Mouse (Mus musculus): ENCODE data around the gene Gm17660. TPM values are rescaled to one million over a fixed set of nuclear protein-coding genes. Genes with fewer than 3 reads are reported as not detected.

The Gm17660 gene
- polyA plus RNA-seq, 1 experiment from 2014 or later = not detected

DNA sequence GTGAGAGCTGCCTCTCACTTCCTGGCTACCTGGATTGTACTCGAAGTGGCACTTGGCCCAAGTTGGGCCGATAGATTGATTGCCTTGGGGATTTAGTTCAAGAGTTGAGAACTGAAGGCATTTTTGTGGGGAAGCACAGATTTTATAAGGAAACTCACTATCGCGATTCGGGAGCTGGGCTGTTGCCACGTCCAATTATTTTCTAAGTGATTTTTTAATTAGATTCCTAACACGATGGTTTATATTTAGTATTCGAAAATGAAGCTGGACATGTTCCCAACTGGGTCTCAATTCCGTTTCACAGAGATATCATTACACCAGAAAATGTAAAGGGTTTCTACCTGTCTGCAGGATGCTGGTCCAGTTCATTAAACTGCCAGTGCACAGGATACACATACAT is 8.0 kb upstream of the Gm17660 start:
- H3K9ac ChIP-seq (replicated peaks) = no peak overlapping the region
- 80% methylated on average over 9 of the region's 9 CpGs for WGBS (ENCODE audit: insufficient replicate concordance)
- ATAC-seq (no peak), DNase-seq (no peak)
- H3K9me3 ChIP-seq (ENCODE audit: low read length) = no peaks in the 10 kb centered on the region; the same call in 1 of the 2 replicates
- H3K4me2 ChIP-seq (ENCODE audit: low read depth, low read length) = no peak overlapping the region
- no peak overlapping the region for H3K27ac ChIP-seq (ENCODE audit: low read depth)
- no peaks in the 10 kb centered on the region for H3K36me3 ChIP-seq (replicated peaks; ENCODE audit: insufficient read depth, low read length)
- H3K4me3 ChIP-seq (ENCODE audit: low read depth, low read length) = no peak overlapping the region
- no peaks in the 10 kb centered on the region for H3K27me3 ChIP-seq (ENCODE audit: insufficient read depth, low read length)
- no peak for TF ChIP-seq CTCF (IDR thresholded peaks at IDR 0.05; ENCODE audit: low read depth)
- TF ChIP-seq EP300 (IDR thresholded peaks at IDR 0.05; ENCODE audit: low read depth) = no peak
- H3K4me1 ChIP-seq (ENCODE audit: insufficient read depth) = no peaks in the 10 kb centered on the region

DNA sequence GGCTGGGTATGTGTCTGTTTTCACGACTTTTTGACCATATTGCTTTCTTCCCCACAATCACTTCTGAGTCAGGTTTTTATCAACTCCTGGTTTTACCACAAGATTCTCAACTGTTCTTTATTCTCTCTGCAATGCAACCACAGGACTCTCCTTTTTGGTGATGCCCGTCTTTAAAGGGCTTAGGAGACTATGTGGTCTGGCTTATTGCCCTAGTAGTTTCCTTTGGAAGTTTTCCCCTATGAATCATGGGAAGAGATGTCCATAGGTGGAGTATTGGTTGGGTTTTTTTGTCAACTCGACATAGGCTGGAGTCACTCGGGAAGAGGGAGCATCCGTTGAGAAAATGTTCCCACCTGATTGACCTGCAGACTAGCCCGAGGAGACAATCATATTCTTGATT is 3.3 kb upstream of the Gm17660 start:
- H3K27me3 ChIP-seq (ENCODE audit: insufficient read depth, low read length) = peaks cover 9% of the 10 kb centered on the region; the same call in 1 of the 2 replicates
- no peak overlapping the region for H3K4me2 ChIP-seq (ENCODE audit: low read depth, low read length)
- 70% methylated on average over 6 of the region's 6 CpGs for WGBS (ENCODE audit: insufficient replicate concordance)
- H3K4me3 ChIP-seq (ENCODE audit: low read depth, low read length) = no peak overlapping the region
- H3K9me3 ChIP-seq (ENCODE audit: low read length) = no peaks in the 10 kb centered on the region
- no peaks in the 10 kb centered on the region for H3K36me3 ChIP-seq (replicated peaks; ENCODE audit: insufficient read depth, low read length)
- H3K4me1 ChIP-seq (ENCODE audit: insufficient read depth) = no peaks in the 10 kb centered on the region
- H3K9ac ChIP-seq (replicated peaks) = no peak overlapping the region
- ATAC-seq (no peak), DNase-seq (no peak)
- no peak for TF ChIP-seq EP300 (IDR thresholded peaks at IDR 0.05; ENCODE audit: low read depth)
- TF ChIP-seq CTCF (IDR thresholded peaks at IDR 0.05; ENCODE audit: low read depth) = no peak
- no peak overlapping the region for H3K27ac ChIP-seq (ENCODE audit: low read depth)

DNA sequence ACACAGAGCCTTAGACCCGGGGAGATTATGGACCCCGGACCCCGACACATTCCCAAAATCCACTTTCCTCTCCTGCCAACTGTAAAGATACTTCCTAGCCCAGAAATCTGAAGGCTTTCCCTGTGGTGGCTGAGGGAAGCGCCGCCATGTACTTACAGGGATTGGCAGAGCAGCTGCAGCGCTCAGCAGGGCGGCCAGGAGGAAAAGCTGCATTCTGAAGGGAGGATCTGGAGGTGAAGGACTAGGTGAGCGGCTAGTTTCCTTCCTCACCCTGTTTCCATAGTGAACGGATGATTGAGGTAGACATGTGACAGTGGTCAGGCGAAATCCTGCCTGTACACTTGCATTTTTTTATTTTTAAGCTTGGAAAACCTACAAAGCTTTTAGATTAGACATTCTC is 1.0 kb downstream of the Gm17660 start:
- Histone ChIP-seq H3K9ac (replicated peaks) (no peak overlapping the region), H3K4me2 (ENCODE audit: low read depth, low read length) (no peak overlapping the region), H3K9me3 (ENCODE audit: low read length) (no peaks in the 10 kb centered on the region), H3K4me3 (ENCODE audit: low read depth, low read length) (no peak overlapping the region), H3K36me3 (replicated peaks; ENCODE audit: insufficient read depth, low read length) (no peaks in the 10 kb centered on the region), H3K27me3 (ENCODE audit: insufficient read depth, low read length) (peaks cover 14% of the 10 kb centered on the region; the same call in 1 of the 2 replicates), H3K27ac (ENCODE audit: low read depth) (no peak overlapping the region), H3K4me1 (ENCODE audit: insufficient read depth) (no peaks in the 10 kb centered on the region)
- TF ChIP-seq EP300 (IDR thresholded peaks at IDR 0.05; ENCODE audit: low read depth) = no peak
- no peak for TF ChIP-seq CTCF (IDR thresholded peaks at IDR 0.05; ENCODE audit: low read depth)
- ATAC-seq = no peak
- WGBS (ENCODE audit: insufficient replicate concordance) = 30% methylated on average over 10 of the region's 10 CpGs
- DNase-seq = no peak

GRCm38 (mm10) chr5:104074388-104074787 is 3.0 kb downstream of the Gm17660 start:
- H3K4me2 ChIP-seq (ENCODE audit: low read depth, low read length) = no peak overlapping the region
- 0 out of 2 replicates have a peak, but pooled peaks have one; percentile 27 for ATAC-seq

DNA sequence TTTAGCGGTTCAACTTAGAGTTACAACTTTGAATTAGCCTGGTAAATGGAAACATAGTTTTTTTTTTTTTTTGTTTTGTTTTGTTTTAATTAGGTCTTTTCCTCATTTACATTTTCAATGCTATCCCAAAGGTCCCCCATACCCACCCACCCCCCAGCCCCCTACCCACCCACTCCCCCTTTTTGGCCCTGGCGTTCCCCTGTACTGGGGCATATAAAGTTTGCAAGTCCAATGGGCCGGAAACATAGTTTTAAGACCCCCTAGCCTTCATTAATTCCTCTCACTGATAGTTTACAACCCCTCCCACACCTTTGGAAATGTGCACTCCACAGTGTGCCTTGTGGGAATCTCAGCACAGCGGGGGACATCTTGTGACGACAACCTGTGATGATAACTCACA is 3.8 kb downstream of the Gm17660 start:
- H3K9ac ChIP-seq (replicated peaks) = no peak overlapping the region
- no peaks in the 10 kb centered on the region for H3K9me3 ChIP-seq (ENCODE audit: low read length)
- ATAC-seq (no peak), DNase-seq (no peak)
- no peak overlapping the region for H3K27ac ChIP-seq (ENCODE audit: low read depth)
- no peak overlapping the region for H3K4me3 ChIP-seq (ENCODE audit: low read depth, low read length)
- 90% methylated on average over 5 of the region's 5 CpGs for WGBS (ENCODE audit: insufficient replicate concordance)
- H3K4me1 ChIP-seq (ENCODE audit: insufficient read depth) = no peaks in the 10 kb centered on the region
- H3K4me2 ChIP-seq (ENCODE audit: low read depth, low read length) = no peak overlapping the region
- TF ChIP-seq EP300 (IDR thresholded peaks at IDR 0.05; ENCODE audit: low read depth) = no peak
- no peak for TF ChIP-seq CTCF (IDR thresholded peaks at IDR 0.05; ENCODE audit: low read depth)
- H3K27me3 ChIP-seq (ENCODE audit: insufficient read depth, low read length) = peaks cover 14% of the 10 kb centered on the region; the same call in 1 of the 2 replicates
- no peaks in the 10 kb centered on the region for H3K36me3 ChIP-seq (replicated peaks; ENCODE audit: insufficient read depth, low read length)

More at GRCm38 (mm10) chr5:104074388-104074787, 3.0 kb downstream of the Gm17660 start:
- peak; percentile 77 for DNase-seq
- TF ChIP-seq CTCF (IDR thresholded peaks at IDR 0.05; ENCODE audit: low read depth) (peak; percentile 90), EP300 (IDR thresholded peaks at IDR 0.05; ENCODE audit: low read depth) (no peak)
- H3K4me1 ChIP-seq (ENCODE audit: insufficient read depth) = no peaks in the 10 kb centered on the region
- H3K36me3 ChIP-seq (replicated peaks; ENCODE audit: insufficient read depth, low read length) = no peaks in the 10 kb centered on the region
- no peaks in the 10 kb centered on the region for H3K9me3 ChIP-seq (ENCODE audit: low read length)
- H3K9ac ChIP-seq (replicated peaks) = no peak overlapping the region
- peaks cover 14% of the 10 kb centered on the region; the same call in 1 of the 2 replicates for H3K27me3 ChIP-seq (ENCODE audit: insufficient read depth, low read length)
- H3K4me3 ChIP-seq (ENCODE audit: low read depth, low read length) = no peak overlapping the region
- no peak overlapping the region for H3K27ac ChIP-seq (ENCODE audit: low read depth)
- WGBS (ENCODE audit: insufficient replicate concordance) = 19% methylated on average over 12 of the region's 12 CpGs

DNA sequence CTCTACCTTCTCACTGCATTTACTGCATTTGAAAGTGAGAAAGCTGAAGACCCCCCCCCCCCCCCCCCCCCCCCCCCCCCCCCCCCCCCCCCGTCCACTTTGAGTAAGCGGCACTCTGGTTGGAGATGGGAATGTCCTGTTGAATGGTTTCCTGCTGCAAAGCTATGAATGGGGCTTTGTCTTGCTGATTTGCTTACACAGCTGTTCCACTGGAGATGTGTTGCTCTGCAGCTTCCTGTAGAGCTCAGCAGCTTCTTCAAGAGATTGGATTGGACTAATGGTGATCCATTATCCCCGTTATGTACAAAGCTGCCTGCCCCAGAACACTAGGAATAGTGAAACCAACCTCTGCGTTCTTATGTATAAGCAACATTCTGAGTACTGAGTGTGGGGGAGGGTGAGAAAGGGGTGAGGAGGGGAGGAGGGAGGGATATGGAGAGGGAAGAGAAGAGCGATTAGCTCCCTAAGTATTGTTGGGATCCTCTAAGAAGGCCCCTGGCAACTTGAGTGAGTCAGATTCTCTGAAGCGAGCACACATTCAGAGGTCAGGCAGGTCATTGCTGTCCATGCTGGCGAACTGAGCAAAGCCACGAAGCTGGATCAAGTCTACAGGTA is 5.0 kb downstream of the Gm17660 start:
- H3K27me3 ChIP-seq (ENCODE audit: insufficient read depth, low read length) = peaks cover 14% of the 10 kb centered on the region; the same call in 1 of the 2 replicates
- no peaks in the 10 kb centered on the region for H3K4me1 ChIP-seq (ENCODE audit: insufficient read depth)
- H3K4me2 ChIP-seq (ENCODE audit: low read depth, low read length) = no peak overlapping the region
- H3K27ac ChIP-seq (ENCODE audit: low read depth) = no peak overlapping the region; the same call in 1 of the 2 replicates
- WGBS (ENCODE audit: insufficient replicate concordance) = 38% methylated on average over 6 of the region's 8 CpGs
- no peak overlapping the region for H3K9ac ChIP-seq (replicated peaks)
- no peaks in the 10 kb centered on the region for H3K36me3 ChIP-seq (replicated peaks; ENCODE audit: insufficient read depth, low read length)
- no peaks in the 10 kb centered on the region for H3K9me3 ChIP-seq (ENCODE audit: low read length)
- DNase-seq = no peak
- TF ChIP-seq CTCF (IDR thresholded peaks at IDR 0.05; ENCODE audit: low read depth) = no peak
- no peak for TF ChIP-seq EP300 (IDR thresholded peaks at IDR 0.05; ENCODE audit: low read depth)
- peak; percentile 57 for ATAC-seq
- no peak overlapping the region for H3K4me3 ChIP-seq (ENCODE audit: low read depth, low read length)
